Mouse (Mus musculus) ES-E14 (cell line): ENCODE results near the gene Vegfa. TPM values are rescaled to one million over a fixed set of nuclear protein-coding genes. Genes with fewer than 3 reads are reported as not detected.

ENCODE experiments used
- DNase-seq: peaks from one replicate; pipeline ENCODE4 v3.0.0-alpha.2; 2013; ENCODE audit warnings: low read depth, low spot score
- H3K27ac ChIP-seq: 2 replicates; pipeline ENCODE4 v1.5.1; 2012; ENCODE audit warnings: low read depth, mild to moderate bottlenecking, low read length, moderate library complexity, mixed read lengths; ENCODE audit not compliant: poor library complexity, insufficient read depth, severe bottlenecking
- H3K36me3 ChIP-seq: 2 replicates; pipeline ENCODE4 v1.6.1; 2012; ENCODE audit warnings: mild to moderate bottlenecking, low read length, moderate library complexity, mixed read lengths; ENCODE audit not compliant: control insufficient read depth, poor library complexity, insufficient read depth, severe bottlenecking
- H3K4me1 ChIP-seq, 2 experiments: fragments of 150-350 bp in 1 of 2; sonication (generic) in 1 of 2; 2 replicates each; pipeline ENCODE4 v1.6.1; 2012; ENCODE audit warnings: low read length in 2 of 2, mild to moderate bottlenecking in 1 of 2, mixed read lengths in 1 of 2; ENCODE audit not compliant: control insufficient read depth in 2 of 2, insufficient read depth in 2 of 2, poor library complexity in 1 of 2
- H3K4me3 ChIP-seq, 2 experiments: fragments of 150-350 bp in 1 of 2; sonication (generic) in 1 of 2; 2 replicates each; pipeline ENCODE4 v1.5.1; 2012; ENCODE audit warnings: low read length in 2 of 2, low read depth in 1 of 2, mild to moderate bottlenecking in 1 of 2, mixed read lengths in 1 of 2; ENCODE audit not compliant: insufficient read depth in 1 of 2, poor library complexity in 1 of 2, severe bottlenecking in 1 of 2
- H3K9ac ChIP-seq: 2 replicates; pipeline ENCODE4 v1.6.1; 2012; ENCODE audit warnings: low read depth, mild to moderate bottlenecking, low read length, mixed read lengths; ENCODE audit not compliant: poor library complexity, insufficient read depth, severe bottlenecking
- H3K9me3 ChIP-seq: fragments of 150-350 bp; sonication (generic); 2 replicates; pipeline ENCODE4 v1.6.1; 2012; ENCODE audit warnings: low read depth, mild to moderate bottlenecking, low read length; ENCODE audit not compliant: control insufficient read depth, insufficient read depth
- CHD2 ChIP-seq: IDR thresholded peaks from 2 replicates; pipeline ENCODE4 v1.6.1; 2014; ENCODE audit warnings: mild to moderate bottlenecking, low read depth, low read length, inconsistent platforms
- HCFC1 ChIP-seq: IDR thresholded peaks from 2 replicates; pipeline ENCODE4 v1.6.1; 2012; ENCODE audit warnings: low read length, inconsistent platforms, borderline replicate concordance; ENCODE audit not compliant: insufficient read depth
- MAFK ChIP-seq: IDR thresholded peaks from 2 replicates; pipeline ENCODE4 v1.6.1; 2014; ENCODE audit warnings: mild to moderate bottlenecking, low read depth, low read length, inconsistent platforms; ENCODE audit not compliant: insufficient read depth
- ZC3H11A ChIP-seq: IDR thresholded peaks from 2 replicates; pipeline ENCODE4 v1.6.1; 2012; ENCODE audit warnings: low read depth, mild to moderate bottlenecking, inconsistent platforms, low read length, borderline replicate concordance
- ZNF384 ChIP-seq: IDR thresholded peaks from 2 replicates; pipeline ENCODE4 v1.6.1; 2012; ENCODE audit warnings: low read depth, low read length, inconsistent platforms
- in situ Hi-C, 2 experiments: fragments of 600-800 bp; cut with MboI; formaldehyde crosslinking; loops; one replicate each; pipeline ENCODE4 v1.15.1; 2025; ENCODE audit warnings: low sequenced_read_pairs in 2 of 2, inconsistent platforms in 1 of 2; ENCODE audit not compliant: unreplicated experiment in 2 of 2
- total RNA-seq: library from RNA; depleted of rRNA; stranded (reverse); fragments of 300-350 nt; gene quantifications from 2 replicates; pipeline ENCODE4 v1.2.3, GENCODE M21; 2012

Gene Vegfa
- total RNA-seq, 1 experiment: 53.0 TPM

GRCm38 (mm10) chr17:46045742-46046141, 13.6 kb upstream of the Vegfa start:
- no peak for TF ChIP-seq ZNF384
- TF ChIP-seq MAFK: no peak
- TF ChIP-seq HCFC1: no peak
- no peak for TF ChIP-seq CHD2
- no peak for TF ChIP-seq ZC3H11A
- in situ Hi-C loops: no loop called here
- no peaks in the 10 kb centered on the region for H3K36me3 ChIP-seq
- peaks cover 0 to 9% of the 10 kb centered on the region in 2 experiments; a peak in 1 of 4 replicates for H3K4me1 ChIP-seq
- DNase-seq: no peak
- H3K27ac ChIP-seq: no peak overlapping the region
- no peak overlapping the region for H3K4me3 ChIP-seq
- H3K9ac ChIP-seq: no peak overlapping the region
- no peaks in the 10 kb centered on the region for H3K9me3 ChIP-seq

GRCm38 (mm10) chr17:46044953-46045352, 12.8 kb upstream of the Vegfa start:
- no peak for TF ChIP-seq HCFC1
- TF ChIP-seq MAFK: no peak
- no peak for TF ChIP-seq ZNF384
- no peak for TF ChIP-seq ZC3H11A
- TF ChIP-seq CHD2: no peak
- no peak overlapping the region for H3K4me3 ChIP-seq
- peaks cover 0 to 9% of the 10 kb centered on the region in 2 experiments; a peak in 1 of 4 replicates for H3K4me1 ChIP-seq
- in situ Hi-C loops: no loop called here
- H3K9ac ChIP-seq: no peak overlapping the region
- DNase-seq: no peak
- H3K9me3 ChIP-seq: no peaks in the 10 kb centered on the region
- no peak overlapping the region for H3K27ac ChIP-seq
- no peaks in the 10 kb centered on the region for H3K36me3 ChIP-seq

GRCm38 (mm10) chr17:46042158-46042557, 10.0 kb upstream of the Vegfa start:
- DNase-seq: no peak
- Histone ChIP-seq H3K4me1 (peaks cover 0 to 9% of the 10 kb centered on the region in 2 experiments; a peak in 1 of 4 replicates), H3K9me3 (no peaks in the 10 kb centered on the region), H3K4me3 (no peak overlapping the region), H3K9ac (no peak overlapping the region), H3K36me3 (no peaks in the 10 kb centered on the region), H3K27ac (no peak overlapping the region)
- in situ Hi-C loops: no loop called here
- no peak for TF ChIP-seq CHD2
- no peak for TF ChIP-seq ZC3H11A
- no peak for TF ChIP-seq MAFK
- no peak for TF ChIP-seq HCFC1
- no peak; the same call in 1 of the 2 replicates for TF ChIP-seq ZNF384

GRCm38 (mm10) chr17:46041679-46042078, 9.5 kb upstream of the Vegfa start:
- TF ChIP-seq ZC3H11A (no peak), ZNF384 (peak; percentile 49)
- in situ Hi-C loops: no loop called here
- no peaks in the 10 kb centered on the region for H3K36me3 ChIP-seq
- H3K9ac ChIP-seq: no peak overlapping the region
- H3K4me1 ChIP-seq: peaks cover 0 to 9% of the 10 kb centered on the region in 2 experiments; a peak in 1 of 4 replicates
- H3K4me3 ChIP-seq: no peak overlapping the region
- DNase-seq: no peak
- no peak overlapping the region for H3K27ac ChIP-seq
- no peaks in the 10 kb centered on the region for H3K9me3 ChIP-seq

GRCm38 (mm10) chr17:46041223-46041622, 9.1 kb upstream of the Vegfa start:
- Histone ChIP-seq H3K27ac (no peak overlapping the region), H3K36me3 (no peaks in the 10 kb centered on the region), H3K4me1 (peaks cover 0 to 9% of the 10 kb centered on the region in 2 experiments; a peak in 1 of 4 replicates), H3K9me3 (no peaks in the 10 kb centered on the region), H3K4me3 (no peak overlapping the region), H3K9ac (no peak overlapping the region)
- DNase-seq: peak; percentile 30
- in situ Hi-C loops: no loop called here
- TF ChIP-seq ZC3H11A (no peak), CHD2 (no peak), MAFK (no peak), HCFC1 (no peak), ZNF384 (no peak)
